9 mouse cellular contexts compared by ENCODE assay signal in the genomic region with DNA sequence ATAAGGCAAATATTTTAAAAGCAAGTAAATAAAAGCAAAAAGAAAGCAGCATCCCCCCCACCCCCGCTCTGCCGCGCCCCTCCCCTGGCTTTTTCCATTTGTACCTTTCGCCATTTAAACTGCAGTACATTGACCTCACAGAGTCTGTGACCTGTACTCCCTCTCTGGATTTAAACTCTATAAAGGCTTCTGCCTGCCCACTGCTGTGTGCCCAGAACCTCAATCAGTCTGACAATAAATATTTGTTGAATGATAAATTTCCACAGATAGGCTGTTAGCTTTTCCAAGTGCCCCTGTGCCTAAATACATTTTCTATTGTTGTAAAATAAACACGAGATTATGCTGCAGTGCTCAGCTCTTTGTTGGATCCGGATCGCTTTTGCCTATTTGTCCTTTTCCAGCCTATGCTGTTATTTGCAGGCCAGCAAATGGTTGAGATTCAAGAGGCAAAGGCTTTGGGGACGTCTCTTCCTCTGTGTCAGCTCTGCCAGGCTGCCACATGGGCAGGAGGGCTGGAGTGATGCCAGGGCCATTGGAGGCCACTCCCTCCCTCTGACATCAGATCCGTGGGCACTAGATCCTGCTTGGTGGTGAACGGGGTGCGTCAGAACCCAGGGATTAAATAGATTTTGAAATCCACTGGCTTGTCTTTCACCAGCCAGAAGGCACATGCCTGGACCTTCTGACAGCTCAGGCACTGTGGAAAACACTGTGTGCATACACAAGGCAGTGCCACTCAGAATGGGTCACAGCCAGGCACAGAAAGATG.
DNase-seq lines count a peak whose midpoint lies in the region; ATAC-seq and TF ChIP-seq lines count a peak whose summit lies in the region.
"Had no signal": no experiment of that assay in that cellular context is flagged by ENCODE, and none has a peak within 500 bp of the region (broad histone marks: within the 10 kb centered on the region; RNA-seq: fewer than 3 reads in every experiment).

No protein-coding gene starts in this region.

- no peaks in the 10 kb centered on the region for H3K9me3 ChIP-seq in intestine, postnatal 0 days (ENCODE audit: control insufficient read depth)

- no peak for TF ChIP-seq CTCF in small intestine, adult 2 months (IDR thresholded peaks at IDR 0.05; ENCODE audit: extremely low read depth, insufficient read length, insufficient replicate concordance, low read depth, low read length)
- TF ChIP-seq CTCF in intestine, postnatal 0 days (IDR thresholded peaks at IDR 0.05; ENCODE audit: low read depth), result no peak

- no peak overlapping the region for H3K9ac ChIP-seq in intestine, postnatal 0 days (ENCODE audit: low read depth, low read length)

- peak overlapping the region; percentile 38 for H3K27ac ChIP-seq in small intestine, adult 2 months (ENCODE audit: insufficient read depth, low read depth, low read length)
- H3K27ac ChIP-seq in intestine, postnatal 0 days (ENCODE audit: low read depth, low read length), result no peak overlapping the region
- H3K27ac ChIP-seq: kidney, postnatal 0 days had no signal

- no peak for TF ChIP-seq POLR2A in small intestine, adult 2 months (IDR thresholded peaks at IDR 0.05; ENCODE audit: low read depth, low read length)

- no peak overlapping the region for H3K4me3 ChIP-seq in small intestine, adult 2 months (ENCODE audit: low read depth, low read length)
- H3K4me3 ChIP-seq in intestine, postnatal 0 days (ENCODE audit: low read depth, low read length), result no peak overlapping the region

- 32% methylated on average over 11 of the region's 11 CpGs for WGBS in small intestine, adult 2 months
- 53% methylated on average over 11 of the region's 11 CpGs for WGBS in intestine, postnatal 0 days

- no peaks in the 10 kb centered on the region for H3K27me3 ChIP-seq in small intestine, adult 2 months (ENCODE audit: control insufficient read depth, insufficient read depth, low read length)
- H3K27me3 ChIP-seq in intestine, postnatal 0 days (replicated peaks; ENCODE audit: control insufficient read depth, insufficient read depth, low read length), result no peaks in the 10 kb centered on the region

- no peak overlapping the region for H3K4me2 ChIP-seq in intestine, postnatal 0 days (replicated peaks; ENCODE audit: low read depth)

- H3K4me1 ChIP-seq in small intestine, adult 2 months (ENCODE audit: control insufficient read depth, insufficient read depth, insufficient read length, low read length), result peaks cover 7% of the 10 kb centered on the region
- H3K4me1 ChIP-seq in intestine, postnatal 0 days (replicated peaks; ENCODE audit: control insufficient read depth, insufficient read depth, low read length), result peaks cover 8% of the 10 kb centered on the region; the same call in 1 of the 2 replicates

- peak; percentile 79 for DNase-seq in ovary, postnatal 36 days (ENCODE audit: low spot score)
- no peak for DNase-seq in ovary, postnatal 14 days (ENCODE audit: low spot score)
- peak; percentile 73 to 94 for DNase-seq in cerebellum, postnatal 4 days (ENCODE audit: low spot score in 2 of 2)
- peak; percentile 85 for DNase-seq in gonadal fat pad, adult 2 months (ENCODE audit: low read depth)
- DNase-seq in kidney, postnatal 4 days, result peak; percentile 70 to 77
- DNase-seq in lung, postnatal 25 days (ENCODE audit: low spot score), result peak; percentile 90

- ATAC-seq in intestine, postnatal 0 days, result no peak; the same call in 1 of the 2 replicates

- H3K36me3 ChIP-seq in small intestine, adult 2 months (ENCODE audit: control insufficient read depth, insufficient read depth, low read length), result no peaks in the 10 kb centered on the region
- no peaks in the 10 kb centered on the region for H3K36me3 ChIP-seq in intestine, postnatal 0 days (ENCODE audit: control insufficient read depth, insufficient read depth)
